Mouse (Mus musculus) T-helper 2 cell (primary cell): ENCODE measurements around the gene Gm12169.

ENCODE experiments used
- in situ Hi-C: fragments of 300-600 bp; cut with MboI, MseI; formaldehyde crosslinking; loops from one replicate; pipeline ENCODE4 v1.15.1; 2025; ENCODE audit warnings: high pct_unique_total_duplicates

Gene Gm12169

GRCm38 (mm10) chr11:46523912-46524311 is at the start of gene Gm12169:
Gm12169 (plus strand) TSS chr11:46524212.
- in situ Hi-C loops = loop anchor here (10.0 kb wide), 2 partner anchors 211 to 1001 kb away; partner anchors contain the start of gene Havcr1

- in situ Hi-C loops = loop anchor here (5.0 kb wide), 1 partner anchor 33 kb away; no protein-coding TSS in a partner anchor
Measured at GRCm38 (mm10) chr11:46474220-46474619, 49.8 kb upstream of the Gm12169 start.

GRCm38 (mm10) chr11:46479311-46479710 is 44.7 kb upstream of the Gm12169 start:
- in situ Hi-C loops = no loop called here

GRCm38 (mm10) chr11:46480517-46480916 is 43.5 kb upstream of the Gm12169 start:
- in situ Hi-C loops = no loop called here

- in situ Hi-C loops = no loop called here
Measured at GRCm38 (mm10) chr11:46488231-46488630, 35.8 kb upstream of the Gm12169 start.

- in situ Hi-C loops = no loop called here
Measured at GRCm38 (mm10) chr11:46488650-46489049, 35.4 kb upstream of the Gm12169 start.

- in situ Hi-C loops = loop anchor here (5.0 kb wide), 1 partner anchor 35 kb away; no protein-coding TSS in a partner anchor
Measured at GRCm38 (mm10) chr11:46507146-46507545, 16.9 kb upstream of the Gm12169 start.

GRCm38 (mm10) chr11:46509900-46510299 is 14.1 kb upstream of the Gm12169 start:
- in situ Hi-C loops = loop anchor here (5.0 kb wide), 1 partner anchor 38 kb away; no protein-coding TSS in a partner anchor

- in situ Hi-C loops = loop anchor here (10.0 kb wide), 2 partner anchors 213 to 1003 kb away; partner anchors contain the start of gene Havcr1
Measured at GRCm38 (mm10) chr11:46521341-46521740, 2.7 kb upstream of the Gm12169 start.

GRCm38 (mm10) chr11:46522719-46523118 is 1.3 kb upstream of the Gm12169 start:
- in situ Hi-C loops = loop anchor here (10.0 kb wide), 2 partner anchors 212 to 1002 kb away; partner anchors contain the start of gene Havcr1

GRCm38 (mm10) chr11:46530149-46530548 is 6.1 kb downstream of the Gm12169 start:
- in situ Hi-C loops = no loop called here

GRCm38 (mm10) chr11:46536978-46537377 is 13.0 kb downstream of the Gm12169 start:
- in situ Hi-C loops = no loop called here

- in situ Hi-C loops = no loop called here
Measured at GRCm38 (mm10) chr11:46543530-46543929, 19.5 kb downstream of the Gm12169 start.

GRCm38 (mm10) chr11:46549721-46550120 is 25.7 kb downstream of the Gm12169 start:
- in situ Hi-C loops = no loop called here

GRCm38 (mm10) chr11:46552741-46553140 is 28.7 kb downstream of the Gm12169 start:
- in situ Hi-C loops = no loop called here

- in situ Hi-C loops = no loop called here
Measured at GRCm38 (mm10) chr11:46561096-46561495, 37.1 kb downstream of the Gm12169 start.

- in situ Hi-C loops = no loop called here
Measured at GRCm38 (mm10) chr11:46564671-46565070, 40.7 kb downstream of the Gm12169 start.

GRCm38 (mm10) chr11:46565967-46566366 is 42.0 kb downstream of the Gm12169 start:
- in situ Hi-C loops = no loop called here

GRCm38 (mm10) chr11:46569107-46569506 is 45.1 kb downstream of the Gm12169 start:
- in situ Hi-C loops = no loop called here

GRCm38 (mm10) chr11:46571327-46571726 is 47.3 kb downstream of the Gm12169 start, which contains the start of gene BC053393:
BC053393 (plus strand) TSS chr11:46571536.
- in situ Hi-C loops = no loop called here

- in situ Hi-C loops = no loop called here
Measured at GRCm38 (mm10) chr11:46578771-46579281, 54.8 kb downstream of the Gm12169 start.

- in situ Hi-C loops = no loop called here
Measured at GRCm38 (mm10) chr11:46580428-46580827, 56.4 kb downstream of the Gm12169 start.

GRCm38 (mm10) chr11:46582741-46583140 is 58.7 kb downstream of the Gm12169 start:
- in situ Hi-C loops = no loop called here
